Mouse (Mus musculus): ENCODE measurements around the gene Car15. TPM values are rescaled to one million over a fixed set of nuclear protein-coding genes. Genes with fewer than 3 reads are reported as not detected.
A peak's percentile ranks its signal among the peaks of the same experiment; 100 is the strongest.

Gene Car15
- polyA plus RNA-seq, 1 experiment from 2014 or later = 3.3 TPM

- Histone ChIP-seq H3K9ac (ENCODE audit: low read depth, low read length) (peak overlapping the region; percentile 54; the same call in 1 of the 2 replicates), H3K4me2 (ENCODE audit: low read length) (peak overlapping the region; percentile 83), H3K27ac (ENCODE audit: low read length) (no peak overlapping the region), H3K4me1 (ENCODE audit: control insufficient read depth, insufficient read depth, low read length) (peaks cover 35% of the 10 kb centered on the region), H3K36me3 (ENCODE audit: control insufficient read depth, insufficient read depth, low read length) (no peaks in the 10 kb centered on the region), H3K4me3 (ENCODE audit: low read depth, low read length) (peak overlapping the region; percentile 42), H3K9me3 (replicated peaks; ENCODE audit: control insufficient read depth, low read length, poor library complexity, severe bottlenecking) (no peaks in the 10 kb centered on the region), H3K27me3 (ENCODE audit: control insufficient read depth, insufficient read depth, low read depth, low read length) (peaks cover 71% of the 10 kb centered on the region)
- no peak for ATAC-seq
- 4% methylated on average over 18 of the region's 18 CpGs for WGBS
Measured at GRCm38 (mm10) chr16:17802456-17802838, 35.7 kb downstream of the Car15 start.

- H3K9ac ChIP-seq (ENCODE audit: low read depth, low read length) = no peak overlapping the region
- no peaks in the 10 kb centered on the region for H3K36me3 ChIP-seq (ENCODE audit: control insufficient read depth, insufficient read depth, low read length)
- no peaks in the 10 kb centered on the region for H3K9me3 ChIP-seq (replicated peaks; ENCODE audit: control insufficient read depth, low read length, poor library complexity, severe bottlenecking)
- peaks cover 40% of the 10 kb centered on the region for H3K4me1 ChIP-seq (ENCODE audit: control insufficient read depth, insufficient read depth, low read length)
- WGBS = 1% methylated on average over 7 of the region's 7 CpGs
- peak overlapping the region; percentile 83; the same call in 1 of the 2 replicates for H3K4me2 ChIP-seq (ENCODE audit: low read length)
- peaks cover 73% of the 10 kb centered on the region for H3K27me3 ChIP-seq (ENCODE audit: control insufficient read depth, insufficient read depth, low read depth, low read length)
- ATAC-seq = no peak
- no peak overlapping the region for H3K4me3 ChIP-seq (ENCODE audit: low read depth, low read length)
- H3K27ac ChIP-seq (ENCODE audit: low read length) = no peak overlapping the region
Measured at GRCm38 (mm10) chr16:17801777-17802455, 36.2 kb downstream of the Car15 start.

- ATAC-seq = no peak
- H3K4me2 ChIP-seq (ENCODE audit: low read length) = no peak overlapping the region
- H3K4me1 ChIP-seq (ENCODE audit: control insufficient read depth, insufficient read depth, low read length) = peaks cover 34% of the 10 kb centered on the region
- no peaks in the 10 kb centered on the region for H3K9me3 ChIP-seq (replicated peaks; ENCODE audit: control insufficient read depth, low read length, poor library complexity, severe bottlenecking)
- no peak overlapping the region for H3K4me3 ChIP-seq (ENCODE audit: low read depth, low read length)
- no peaks in the 10 kb centered on the region for H3K36me3 ChIP-seq (ENCODE audit: control insufficient read depth, insufficient read depth, low read length)
- H3K27me3 ChIP-seq (ENCODE audit: control insufficient read depth, insufficient read depth, low read depth, low read length) = peaks cover 73% of the 10 kb centered on the region
- H3K27ac ChIP-seq (ENCODE audit: low read length) = no peak overlapping the region
- H3K9ac ChIP-seq (ENCODE audit: low read depth, low read length) = no peak overlapping the region
Measured at GRCm38 (mm10) chr16:17799584-17799983, 38.6 kb downstream of the Car15 start.

DNA sequence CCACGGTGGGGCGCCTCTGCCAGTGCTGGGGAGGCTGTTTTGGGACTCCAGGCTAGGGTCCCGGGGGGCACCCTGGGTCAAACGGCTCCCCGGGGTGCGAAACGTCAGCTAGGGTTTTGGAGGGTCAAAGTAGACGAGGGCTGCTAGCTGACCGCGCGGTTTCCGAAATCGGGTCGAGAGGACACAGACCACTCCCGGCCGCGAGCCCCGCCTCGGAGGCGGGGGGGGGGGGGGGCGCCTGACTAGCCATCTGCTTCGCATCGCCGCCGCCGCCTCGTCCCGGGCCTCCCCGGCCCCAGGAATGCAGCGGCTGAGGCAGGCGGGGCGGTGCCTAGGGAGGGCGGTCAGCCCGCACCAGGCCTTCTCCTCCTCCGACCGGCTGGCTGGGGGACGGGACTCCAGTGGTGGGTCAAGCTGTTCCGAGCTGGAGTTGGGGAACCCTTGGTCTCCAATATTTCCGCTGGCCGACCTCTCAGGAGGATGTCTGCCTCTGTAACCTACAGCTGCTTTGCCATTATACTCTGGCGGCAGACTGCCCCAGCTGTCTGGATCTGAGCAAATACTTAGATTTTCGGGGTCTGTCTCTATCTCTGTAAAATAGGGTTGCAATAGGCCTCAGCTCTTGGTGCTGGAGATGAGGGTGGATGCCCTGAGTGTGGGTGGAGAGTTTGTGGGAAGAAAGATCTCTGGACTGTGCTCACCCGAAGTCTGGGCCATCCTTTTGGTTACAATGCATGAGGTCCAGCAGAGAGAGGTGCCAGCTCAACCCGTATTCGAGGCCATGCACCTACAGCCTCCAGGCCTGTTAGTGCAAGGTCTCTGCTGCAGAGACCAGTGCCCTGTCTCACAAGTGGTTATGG is 39.6 kb downstream of the Car15 start:
- peaks cover 68% of the 10 kb centered on the region for H3K27me3 ChIP-seq (ENCODE audit: control insufficient read depth, insufficient read depth, low read depth, low read length)
- no peak overlapping the region for H3K9ac ChIP-seq (ENCODE audit: low read depth, low read length)
- 5% methylated on average over 26 of the region's 45 CpGs for WGBS
- H3K4me2 ChIP-seq (ENCODE audit: low read length) = peak overlapping the region; percentile 43
- no peak overlapping the region for H3K27ac ChIP-seq (ENCODE audit: low read length)
- H3K36me3 ChIP-seq (ENCODE audit: control insufficient read depth, insufficient read depth, low read length) = no peaks in the 10 kb centered on the region
- peaks cover 25% of the 10 kb centered on the region for H3K4me1 ChIP-seq (ENCODE audit: control insufficient read depth, insufficient read depth, low read length)
- peak overlapping the region; percentile 52 for H3K4me3 ChIP-seq (ENCODE audit: low read depth, low read length)
- H3K9me3 ChIP-seq (replicated peaks; ENCODE audit: control insufficient read depth, low read length, poor library complexity, severe bottlenecking) = no peaks in the 10 kb centered on the region
- ATAC-seq = no peak

DNA sequence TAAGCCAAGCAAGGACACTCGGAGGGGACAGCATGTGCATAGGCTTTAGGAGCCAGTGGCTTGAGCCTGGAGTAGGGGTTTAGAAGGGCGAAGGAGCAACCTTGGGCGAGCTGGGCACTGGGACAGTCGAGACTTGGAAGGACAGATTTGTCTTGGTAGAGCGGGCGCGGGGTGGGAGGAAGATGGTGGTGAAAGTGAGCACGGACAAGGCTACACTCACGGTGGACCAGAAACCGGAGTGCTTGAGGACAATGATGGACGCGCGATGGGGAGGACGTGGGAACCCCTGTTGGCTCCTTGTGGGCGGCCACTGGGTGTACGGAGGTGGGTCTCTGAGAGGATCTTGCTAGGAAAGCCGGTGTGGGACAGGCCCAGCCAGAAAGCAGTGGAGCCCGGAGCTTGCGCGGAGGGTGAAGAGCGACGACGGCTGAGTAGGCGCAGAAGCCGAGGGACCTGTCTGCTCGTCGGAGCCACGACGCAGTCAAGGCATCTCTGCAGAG is 40.3 kb downstream of the Car15 start:
- no peak overlapping the region for H3K27ac ChIP-seq (ENCODE audit: low read length)
- WGBS = 4% methylated on average over 29 of the region's 29 CpGs
- peak overlapping the region; percentile 84 for H3K4me2 ChIP-seq (ENCODE audit: low read length)
- H3K27me3 ChIP-seq (ENCODE audit: control insufficient read depth, insufficient read depth, low read depth, low read length) = peaks cover 61% of the 10 kb centered on the region
- no peak for ATAC-seq
- H3K9me3 ChIP-seq (replicated peaks; ENCODE audit: control insufficient read depth, low read length, poor library complexity, severe bottlenecking) = no peaks in the 10 kb centered on the region
- no peaks in the 10 kb centered on the region for H3K36me3 ChIP-seq (ENCODE audit: control insufficient read depth, insufficient read depth, low read length)
- peak overlapping the region; percentile 69; the same call in 1 of the 2 replicates for H3K9ac ChIP-seq (ENCODE audit: low read depth, low read length)
- peaks cover 19% of the 10 kb centered on the region for H3K4me1 ChIP-seq (ENCODE audit: control insufficient read depth, insufficient read depth, low read length)
- peak overlapping the region; percentile 52 for H3K4me3 ChIP-seq (ENCODE audit: low read depth, low read length)

- Histone ChIP-seq H3K9me3 (replicated peaks; ENCODE audit: control insufficient read depth, low read length, poor library complexity, severe bottlenecking) (no peaks in the 10 kb centered on the region), H3K9ac (ENCODE audit: low read depth, low read length) (peak within 1 kb of the TSS; percentile 69), H3K4me1 (ENCODE audit: control insufficient read depth, insufficient read depth, low read length) (peaks cover 12% of the 10 kb centered on the region), H3K27me3 (ENCODE audit: control insufficient read depth, insufficient read depth, low read depth, low read length) (peaks cover 55% of the 10 kb centered on the region), H3K4me2 (ENCODE audit: low read length) (peak within 1 kb of the TSS; percentile 84), H3K4me3 (ENCODE audit: low read depth, low read length) (peak within 1 kb of the TSS; percentile 52), H3K27ac (ENCODE audit: low read length) (no peak within 1 kb of the TSS), H3K36me3 (ENCODE audit: control insufficient read depth, insufficient read depth, low read length) (peaks cover 5% of the 10 kb centered on the region)
- 0 out of 2 replicates have a peak, but pooled peaks have one; percentile 11 for ATAC-seq
- WGBS = 3% methylated on average over 57 of the region's 81 CpGs
Measured at GRCm38 (mm10) chr16:17796971-17797811, 41.0 kb downstream of the Car15 start, which contains the start of gene Scarf2. Gene Scarf2 (plus strand): TSS chr16:17797282.

- Histone ChIP-seq H3K4me2 (ENCODE audit: low read length) (peak overlapping the region; percentile 84), H3K4me3 (ENCODE audit: low read depth, low read length) (peak overlapping the region; percentile 52), H3K27me3 (ENCODE audit: control insufficient read depth, insufficient read depth, low read depth, low read length) (peaks cover 48% of the 10 kb centered on the region), H3K9me3 (replicated peaks; ENCODE audit: control insufficient read depth, low read length, poor library complexity, severe bottlenecking) (no peaks in the 10 kb centered on the region), H3K27ac (ENCODE audit: low read length) (no peak overlapping the region), H3K36me3 (ENCODE audit: control insufficient read depth, insufficient read depth, low read length) (peaks cover 10% of the 10 kb centered on the region), H3K4me1 (ENCODE audit: control insufficient read depth, insufficient read depth, low read length) (peaks cover 12% of the 10 kb centered on the region), H3K9ac (ENCODE audit: low read depth, low read length) (0 out of 2 replicates have a peak overlapping the region, but pooled peaks have one; percentile 69)
- no peak for ATAC-seq
Measured at GRCm38 (mm10) chr16:17796519-17796918, 41.6 kb downstream of the Car15 start.

DNA sequence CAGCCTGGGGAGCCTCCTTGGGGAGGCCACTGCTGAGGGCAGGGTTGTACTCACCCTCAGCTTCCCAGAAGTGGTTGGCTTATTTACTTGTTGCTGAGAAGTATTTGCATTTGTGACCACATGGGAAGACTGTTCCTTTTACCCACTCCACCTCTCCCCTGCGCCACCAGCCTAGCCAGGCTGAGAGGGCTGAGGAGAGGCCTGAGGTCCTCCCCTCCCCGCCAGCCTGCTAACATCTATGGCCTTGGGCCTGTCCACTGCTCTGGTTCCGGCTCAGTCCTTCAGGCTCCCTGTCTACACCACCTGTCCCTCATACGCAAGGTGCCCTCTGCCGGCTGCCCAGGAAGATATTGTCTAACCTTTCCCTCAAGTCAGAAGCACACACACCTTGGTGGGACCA is 42.5 kb downstream of the Car15 start:
- Histone ChIP-seq H3K4me2 (ENCODE audit: low read length) (no peak overlapping the region), H3K9me3 (replicated peaks; ENCODE audit: control insufficient read depth, low read length, poor library complexity, severe bottlenecking) (no peaks in the 10 kb centered on the region), H3K4me1 (ENCODE audit: control insufficient read depth, insufficient read depth, low read length) (peaks cover 12% of the 10 kb centered on the region), H3K27me3 (ENCODE audit: control insufficient read depth, insufficient read depth, low read depth, low read length) (peaks cover 42% of the 10 kb centered on the region), H3K27ac (ENCODE audit: low read length) (no peak overlapping the region), H3K9ac (ENCODE audit: low read depth, low read length) (no peak overlapping the region), H3K36me3 (ENCODE audit: control insufficient read depth, insufficient read depth, low read length) (peaks cover 10% of the 10 kb centered on the region), H3K4me3 (ENCODE audit: low read depth, low read length) (no peak overlapping the region)
- WGBS = 55% methylated on average over 5 of the region's 5 CpGs
- ATAC-seq = no peak
